Mouse (Mus musculus) embryo, embryonic 11 days (tissue): Measurements from ENCODE around the gene Gimap9.
"Not testable (repeated sequence)": the region's sequence is repeated elsewhere in the genome, so short reads cannot be mapped to it uniquely, and the experiment has no call there.

Experiments used
- DNase-seq: peaks from one replicate; pipeline ENCODE4 v3.0.0-alpha.2; 2015

Gimap9 gene

DNA sequence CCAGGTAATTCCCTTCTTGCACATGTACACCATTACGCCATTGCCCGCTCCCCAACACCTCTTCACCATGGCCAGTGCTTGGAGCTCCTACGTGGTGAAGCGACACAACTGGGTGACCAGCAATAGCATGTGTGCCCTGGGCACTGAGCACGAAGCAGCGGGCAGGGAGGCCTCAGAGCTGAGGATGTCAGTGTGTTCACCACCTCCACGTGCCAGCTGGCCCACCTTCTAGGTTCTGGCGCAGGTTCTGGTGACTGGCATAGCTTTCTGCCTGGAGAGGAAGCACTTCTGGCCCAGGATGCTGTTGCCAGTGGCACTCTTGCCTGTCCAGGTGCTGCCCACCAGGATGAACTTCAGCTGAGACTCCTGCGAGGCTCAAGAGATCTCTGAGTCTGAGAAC, 10.5 kb upstream of the Gimap9 start:
- no peak for DNase-seq

DNA sequence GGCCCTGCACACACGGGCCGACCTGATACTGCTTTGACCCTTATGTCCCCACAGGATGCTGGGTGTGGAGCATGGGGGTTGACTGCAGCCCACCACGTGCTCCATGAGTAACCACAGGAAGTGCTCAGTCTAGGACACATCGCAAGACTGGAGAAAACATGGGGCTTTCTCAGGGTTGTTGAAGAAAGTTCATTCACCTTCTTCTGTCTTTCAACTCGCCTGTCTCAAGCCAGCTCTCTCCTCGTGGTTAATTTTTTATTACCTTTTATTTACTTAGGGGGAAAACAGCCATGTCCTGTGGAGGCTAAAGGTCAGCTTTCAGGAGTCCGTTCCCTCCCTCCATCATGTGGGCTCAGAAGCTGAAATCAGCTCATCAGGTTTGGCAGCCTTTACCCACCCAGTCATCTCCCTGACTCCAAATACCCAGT, 9.8 kb upstream of the Gimap9 start:
- DNase-seq, result no peak

DNA sequence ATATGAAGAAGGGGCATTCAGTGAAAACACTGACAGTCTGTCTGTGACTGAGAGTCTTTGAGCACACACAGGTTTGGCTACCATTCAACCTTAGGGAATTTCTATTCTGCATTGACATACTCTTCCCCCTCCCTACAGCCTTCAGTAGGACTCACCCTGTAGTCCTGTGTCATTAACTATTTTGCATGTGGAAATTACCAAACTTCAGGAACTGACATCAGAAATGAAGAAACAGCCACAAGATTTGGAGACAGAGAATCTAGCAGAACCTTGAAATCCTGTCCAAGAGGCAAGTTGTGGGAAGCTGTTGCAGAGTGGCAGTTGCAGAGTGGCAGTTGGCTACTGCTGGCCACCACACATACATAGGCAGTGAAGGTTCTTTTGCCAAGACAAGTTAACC, 7.9 kb upstream of the Gimap9 start:
- DNase-seq, result no peak

GRCm38 (mm10) chr6:48669446-48669969, 6.4 kb upstream of the Gimap9 start:
- no peak for DNase-seq

DNA sequence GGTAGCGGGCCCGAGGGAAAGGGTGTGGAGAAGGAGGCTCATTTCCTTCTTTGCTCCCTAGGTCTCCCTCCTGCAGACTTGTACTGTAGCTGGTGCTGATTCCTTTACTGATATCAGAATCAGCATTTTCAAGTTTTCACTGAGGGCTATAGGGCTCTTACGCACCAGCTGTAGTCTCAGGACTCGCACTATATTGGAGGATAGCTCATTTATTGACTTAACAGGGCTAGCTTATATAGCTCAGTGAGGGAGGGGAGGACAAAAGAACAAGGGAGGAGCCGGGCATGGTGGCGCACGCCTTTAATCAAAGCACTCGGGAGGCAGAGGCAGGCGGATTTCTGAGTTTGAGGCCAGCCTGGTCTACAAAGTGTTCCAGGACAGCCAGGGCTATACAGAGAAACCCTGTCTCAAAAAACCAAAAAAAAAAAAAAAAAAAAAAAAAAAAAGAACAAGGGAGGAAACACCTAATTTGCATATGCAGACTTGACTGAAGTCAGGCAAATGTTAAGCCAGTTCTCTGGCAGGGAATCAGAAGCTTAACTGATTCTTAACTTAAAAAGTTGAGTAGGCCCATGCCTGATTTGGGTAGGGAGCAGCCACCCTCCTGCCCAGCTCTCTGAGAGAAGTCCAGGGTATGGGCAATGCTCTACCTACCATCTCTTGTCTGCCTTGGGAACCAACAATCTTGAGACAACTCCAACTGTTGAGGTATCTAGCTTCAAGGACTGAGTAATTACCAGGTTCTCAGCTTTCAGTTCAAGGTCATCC, 1.5 kb upstream of the Gimap9 start:
- no peak for DNase-seq

DNA sequence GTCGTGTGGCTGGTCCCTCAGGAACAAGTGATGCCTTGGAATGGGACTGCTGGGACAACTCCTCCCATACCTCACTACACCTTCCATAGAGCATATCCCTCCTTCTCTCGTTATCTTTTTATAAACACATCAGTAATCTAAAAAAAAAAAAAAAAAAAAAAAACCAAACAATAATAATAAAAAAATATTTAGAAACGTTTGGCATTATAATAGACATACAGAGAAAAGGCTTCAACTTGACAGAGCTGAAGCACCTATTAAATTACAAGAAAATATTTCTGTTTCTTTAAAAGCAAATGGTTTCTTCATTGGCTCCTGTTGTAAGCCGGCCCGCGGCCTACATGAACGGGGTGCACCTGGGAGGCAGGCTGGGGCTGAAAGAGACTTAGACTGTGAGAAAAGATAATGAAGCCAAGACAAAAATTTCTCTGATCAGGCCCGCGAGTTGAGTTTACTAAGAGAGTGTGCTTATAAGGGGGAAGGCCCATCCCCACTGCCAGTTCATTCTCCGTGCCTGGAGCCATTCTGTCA, 464 bp upstream of the Gimap9 start:
- DNase-seq, result no peak

DNA sequence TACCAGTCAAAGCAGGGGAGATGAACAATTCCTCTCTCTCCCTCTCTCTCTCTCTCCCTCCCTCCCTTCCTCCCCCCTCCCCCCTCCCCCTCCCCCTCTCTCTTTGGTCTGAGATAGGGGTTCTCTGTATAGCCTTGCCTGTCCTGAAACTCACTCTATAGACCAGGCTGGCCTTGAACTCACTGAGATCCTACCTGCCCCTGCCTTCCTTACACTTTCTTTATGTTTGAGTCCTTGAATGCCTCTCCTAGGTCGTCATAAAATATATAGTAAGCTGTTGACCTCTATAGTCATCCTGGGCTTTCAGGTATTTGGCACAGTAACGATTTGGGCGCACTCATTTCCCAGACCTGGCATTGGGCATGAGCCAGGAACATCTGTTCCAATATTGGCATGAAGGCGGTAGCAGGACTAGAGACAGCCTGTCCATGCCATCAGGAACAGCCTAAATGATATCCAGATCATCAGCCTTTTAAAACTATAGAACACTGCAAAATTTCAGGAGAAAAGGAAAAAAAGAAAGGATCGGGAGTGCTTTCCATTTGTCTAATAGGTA, 1.0 kb downstream of the Gimap9 start:
- no peak for DNase-seq

- DNase-seq, result no peak
Observed at GRCm38 (mm10) chr6:48677492-48678345, 1.8 kb downstream of the Gimap9 start.

GRCm38 (mm10) chr6:48678391-48678790, 2.5 kb downstream of the Gimap9 start:
- DNase-seq, result no peak

DNA sequence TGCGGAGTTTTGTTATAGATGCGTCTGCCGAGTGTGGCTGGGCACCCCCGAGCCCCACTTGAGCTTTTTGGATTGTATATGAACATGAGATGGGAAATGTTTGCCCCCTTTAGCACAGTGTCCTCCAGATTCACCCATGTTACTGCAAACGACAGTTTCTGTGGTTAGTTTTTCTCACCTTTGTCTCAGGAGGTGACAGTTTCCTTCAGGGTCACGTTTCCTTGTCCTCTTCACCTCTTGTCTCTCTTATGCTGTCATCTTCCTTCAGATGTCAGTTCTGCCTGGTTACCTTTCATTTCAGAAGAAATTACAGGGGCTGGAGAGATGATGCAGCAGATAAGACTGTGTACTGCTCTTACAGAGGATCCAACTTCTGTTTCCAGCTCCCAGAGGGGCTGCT, 3.8 kb downstream of the Gimap9 start:
- no peak for DNase-seq

DNA sequence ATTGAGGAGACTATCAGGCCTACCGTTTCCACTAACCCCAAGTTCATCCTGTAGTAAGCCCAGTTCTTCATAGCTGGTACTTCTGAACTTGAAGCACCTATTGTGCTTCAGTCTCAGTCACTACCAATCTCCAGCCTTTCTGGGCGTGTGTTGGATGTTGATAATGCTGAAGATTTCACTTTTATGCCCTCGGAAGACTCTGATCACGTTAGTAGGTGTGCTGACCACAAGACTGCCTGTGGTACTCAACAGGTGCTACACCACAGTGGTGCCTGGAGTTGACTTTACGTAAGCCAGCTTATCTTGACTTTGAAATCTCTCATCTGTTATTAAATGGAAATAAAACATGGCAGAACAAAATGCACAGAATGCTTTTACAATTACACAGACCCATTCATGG, 4.5 kb downstream of the Gimap9 start:
- no peak for DNase-seq

DNA sequence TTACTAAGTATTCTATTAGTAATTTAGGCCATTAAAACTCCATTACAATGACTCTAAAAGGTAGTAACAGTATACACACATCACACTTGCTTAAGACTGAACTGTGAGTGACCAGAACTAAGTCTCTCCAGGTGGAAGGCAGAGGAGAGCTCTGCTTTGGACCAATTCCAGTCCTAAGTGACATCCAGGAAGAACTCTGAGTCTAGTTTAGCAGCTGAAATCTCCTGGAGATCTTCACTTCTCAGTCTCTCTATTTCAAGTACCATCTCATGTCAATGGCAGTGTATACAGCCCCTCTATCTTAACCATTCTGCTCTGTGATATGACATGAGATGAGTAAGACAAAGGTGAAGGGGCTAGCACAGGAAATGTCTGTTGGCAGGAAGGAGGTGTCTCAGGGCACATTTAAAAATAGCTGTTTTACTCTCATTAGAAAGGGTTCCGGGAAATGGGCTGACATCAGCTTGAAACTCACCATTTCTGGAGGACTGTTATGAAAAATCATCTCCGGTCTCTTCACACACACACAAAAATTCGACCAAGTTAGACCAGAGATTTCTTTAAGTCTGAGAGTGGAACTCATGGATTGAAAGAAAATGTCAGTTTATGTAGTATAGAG, 5.7 kb downstream of the Gimap9 start:
- no peak for DNase-seq

DNA sequence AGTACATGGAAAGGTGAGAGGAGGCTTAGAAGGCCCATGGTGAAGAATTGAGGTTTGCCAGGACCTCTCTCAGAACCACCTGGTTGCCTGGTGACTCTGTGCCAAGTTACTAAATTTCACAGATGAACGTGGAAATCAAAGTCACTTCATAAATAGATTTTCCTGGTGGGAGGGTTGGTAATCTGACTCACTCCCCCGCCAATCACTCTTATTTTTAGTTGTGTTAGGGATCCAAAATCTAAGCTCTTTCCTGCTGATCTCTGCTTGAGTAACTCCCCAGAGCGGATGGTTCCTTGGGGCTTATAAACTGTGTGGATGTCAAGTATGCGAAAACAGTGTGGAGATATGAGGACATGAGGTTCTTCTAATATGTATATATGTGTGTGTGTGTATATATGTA, 6.3 kb downstream of the Gimap9 start:
- no peak for DNase-seq

- not testable (repeated sequence) for DNase-seq
Observed at GRCm38 (mm10) chr6:48683263-48683821, 7.4 kb downstream of the Gimap9 start.

DNA sequence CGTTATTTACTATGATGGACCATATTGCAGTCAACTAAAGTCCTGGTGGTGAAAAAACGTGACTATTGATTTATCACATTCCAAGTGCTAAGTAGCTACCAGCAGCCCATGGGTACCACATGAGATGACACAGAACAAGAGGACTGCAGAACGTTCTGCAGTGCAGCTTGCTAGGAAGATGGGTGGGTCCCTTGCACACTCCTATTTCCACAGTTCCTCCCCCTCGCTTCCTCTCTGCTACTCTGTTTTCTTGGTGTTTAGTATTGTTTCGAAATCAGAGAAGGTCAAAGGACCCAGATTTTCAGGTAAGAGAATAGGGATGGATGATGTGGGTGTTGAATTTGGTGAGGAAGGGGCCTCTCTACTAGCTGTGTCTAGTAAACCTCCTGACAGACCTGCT, 8.4 kb downstream of the Gimap9 start, which contains the start of gene Gimap4:
TSS of gene Gimap4 (plus strand) at position 231 of the 400 bp plus-strand sequence.
- no peak for DNase-seq

DNA sequence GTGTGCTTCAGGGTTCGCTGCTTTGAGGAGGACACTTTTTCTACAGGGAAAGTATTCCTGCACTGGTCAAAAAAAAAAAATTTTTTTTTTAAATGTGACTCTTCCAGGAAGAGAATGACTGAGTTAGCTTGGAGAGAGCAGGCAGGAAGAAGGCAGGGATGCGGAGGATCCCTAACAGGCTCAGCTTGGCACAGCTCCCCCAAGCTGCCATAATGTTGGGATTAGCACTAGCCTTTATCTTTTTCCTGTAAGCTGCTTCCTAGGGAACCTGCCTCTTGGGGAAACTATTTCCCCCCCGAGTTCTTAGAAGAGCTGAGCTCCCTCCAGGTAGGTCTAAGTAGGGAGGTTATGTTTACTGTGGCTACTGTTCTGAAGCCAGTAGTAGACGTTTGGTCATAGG, 8.9 kb downstream of the Gimap9 start:
- DNase-seq, result no peak

GRCm38 (mm10) chr6:48685251-48685650, 9.3 kb downstream of the Gimap9 start:
- no peak for DNase-seq

DNA sequence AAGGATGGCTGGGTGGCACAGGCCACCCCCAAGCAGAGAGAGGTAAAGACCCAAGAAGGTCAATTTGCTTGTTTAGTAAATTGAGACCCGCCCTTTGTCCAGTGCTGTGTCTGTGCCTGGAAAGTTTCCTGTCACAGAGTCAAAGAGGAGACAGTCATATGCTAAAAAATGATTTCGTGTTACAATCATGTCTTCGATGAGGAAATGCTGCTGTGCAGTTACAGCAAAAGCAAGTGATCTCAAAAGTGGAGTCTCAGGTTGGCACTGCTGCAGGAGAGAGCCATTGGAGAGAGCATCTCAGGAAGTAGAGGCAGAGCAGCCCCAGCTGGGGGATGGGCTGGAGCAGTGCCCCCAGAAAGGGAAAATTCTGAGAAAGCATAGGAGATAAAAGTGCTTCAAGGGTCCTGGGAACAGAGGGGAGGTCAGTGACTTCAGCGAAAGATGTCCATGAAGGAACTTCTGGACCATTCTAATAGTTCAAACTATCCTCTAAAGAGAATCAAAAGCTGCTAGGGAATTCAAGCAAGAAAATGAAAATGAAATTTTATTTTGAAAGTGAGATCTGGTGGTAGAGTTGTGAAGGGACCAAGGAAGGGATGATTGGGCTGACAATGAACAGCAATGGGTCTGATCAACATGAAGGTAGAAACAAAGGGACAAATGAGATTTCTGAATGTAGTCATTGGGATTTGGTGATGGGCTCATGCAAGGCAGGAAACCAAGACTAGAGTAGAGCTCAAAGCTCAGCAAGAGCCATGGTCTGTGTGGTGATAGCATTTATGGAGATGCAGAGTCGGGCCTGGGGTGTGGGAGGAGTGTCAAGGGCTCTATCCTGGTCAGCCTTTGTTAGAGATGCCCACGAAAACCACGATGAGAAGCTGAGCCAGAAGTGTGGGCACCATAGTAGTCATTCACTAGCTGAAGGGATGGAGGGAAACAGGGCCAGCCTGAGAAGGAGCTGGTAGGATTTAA, 10.1 kb downstream of the Gimap9 start:
- no peak for DNase-seq

DNA sequence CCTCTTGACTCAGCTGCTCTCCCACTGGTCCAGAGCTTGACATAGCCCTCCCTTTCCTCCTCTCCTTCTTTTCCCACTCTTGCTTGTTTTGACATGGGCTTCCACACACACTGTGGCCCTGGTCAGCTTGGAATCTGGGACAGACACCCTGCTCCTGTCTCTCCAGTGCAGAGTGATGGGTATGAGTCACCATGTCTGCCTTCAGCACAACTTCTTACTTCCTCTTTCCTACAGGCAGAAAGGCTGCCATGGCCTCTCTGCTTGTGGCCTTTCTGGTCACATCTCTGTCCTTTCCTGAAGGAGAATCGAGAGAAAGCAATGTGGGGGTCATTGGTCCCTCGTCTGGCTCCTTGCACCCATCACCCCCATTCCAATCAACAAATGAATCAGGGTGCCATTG, 11.1 kb downstream of the Gimap9 start:
- no peak for DNase-seq

GRCm38 (mm10) chr6:48689320-48689719, 13.4 kb downstream of the Gimap9 start:
- no peak for DNase-seq

- DNase-seq, result no peak
Observed at GRCm38 (mm10) chr6:48692962-48693361, 17.0 kb downstream of the Gimap9 start.
